In genomic region chr4:134172391-134172790, GRCm38 (mm10) we compare ENCODE assay signal across 24 mouse cellular contexts. TPM values are rescaled to one million over a fixed set of nuclear protein-coding genes. Genes with fewer than 3 reads are reported as not detected.
A peak's percentile ranks its signal among the peaks of the same experiment; 100 is the strongest.
DNase-seq lines count a peak whose midpoint lies in the region; ATAC-seq lines count a peak whose summit lies in the region.
"Had no signal": no experiment of that assay in that cellular context is flagged by ENCODE, and none has a peak within 500 bp of the region (broad histone marks: within the 10 kb centered on the region; RNA-seq: fewer than 3 reads in every experiment).

No protein-coding gene starts in this region.

- 42% methylated on average over 3 of the region's 3 CpGs for WGBS in heart, embryonic 16.5 days
- WGBS in midbrain, embryonic 14.5 days: 91% methylated on average over 3 of the region's 3 CpGs
- 82% methylated on average over 3 of the region's 3 CpGs for whole genome bisulfite sequencing in midbrain, embryonic 15.5 days
- 89% methylated on average over 3 of the region's 3 CpGs for WGBS in limb, embryonic 10.5 days

- peak; percentile 42 for DNase-seq in adrenal gland, postnatal 14 days
- DNase-seq in adrenal gland, adult 2 months: no peak
- DNase-seq in heart, adult 8-10 months (ENCODE audit: low spot score): no peak
- DNase-seq in midbrain, embryonic 14.5 days: peak; percentile 5
- DNase-seq in right cerebral cortex, postnatal 14 days: peak; percentile 19
- no peak for DNase-seq in limb, embryonic 10.5 days (ENCODE audit: low spot score)
- DNase-seq: cerebellum, postnatal 14 days; left cerebral cortex, postnatal 4 days; lung, postnatal 10 days; retina, postnatal 1 day had no signal

- no peak overlapping the region for H3K4me3 ChIP-seq in heart, embryonic 16.5 days (ENCODE audit: low read length)
- no peak overlapping the region for H3K4me3 ChIP-seq in midbrain, embryonic 14.5 days (replicated peaks; ENCODE audit: low read depth, low read length)
- H3K4me3 ChIP-seq in midbrain, embryonic 15.5 days: no peak overlapping the region
- no peak overlapping the region for H3K4me3 ChIP-seq in limb, embryonic 10.5 days
- H3K4me3 ChIP-seq: forebrain, embryonic 13.5 days; kidney, embryonic 15.5 days; liver, embryonic 12.5 days; midbrain, embryonic 10.5 days had no signal

- H3K9ac ChIP-seq in heart, embryonic 16.5 days (ENCODE audit: low read length): no peak overlapping the region
- H3K9ac ChIP-seq in midbrain, embryonic 14.5 days (replicated peaks; ENCODE audit: low read length): no peak overlapping the region
- no peak overlapping the region for H3K9ac ChIP-seq in midbrain, embryonic 15.5 days
- H3K9ac ChIP-seq: forebrain, embryonic 13.5 days; kidney, embryonic 15.5 days; liver, embryonic 12.5 days had no signal

- ATAC-seq in heart, embryonic 16.5 days (replicated peaks; ENCODE audit: extremely low read depth, insufficient read depth, low FRiP score): 0 out of 2 replicates have a peak, but pooled peaks have one; percentile 41
- ATAC-seq in midbrain, embryonic 14.5 days (ENCODE audit: low FRiP score, low TSS enrichment): no peak
- ATAC-seq in midbrain, embryonic 15.5 days (replicated peaks): no peak
- ATAC-seq: forebrain, embryonic 13.5 days; liver, embryonic 12.5 days; Patski had no signal

- peaks cover 12% of the 10 kb centered on the region for H3K4me1 ChIP-seq in heart, embryonic 16.5 days (ENCODE audit: control insufficient read depth, insufficient read depth, low read length)
- no peaks in the 10 kb centered on the region for H3K4me1 ChIP-seq in midbrain, embryonic 14.5 days (ENCODE audit: control insufficient read depth, insufficient read depth, low read length)
- H3K4me1 ChIP-seq in midbrain, embryonic 15.5 days: no peaks in the 10 kb centered on the region
- no peaks in the 10 kb centered on the region for H3K4me1 ChIP-seq in limb, embryonic 10.5 days
- H3K4me1 ChIP-seq: forebrain, embryonic 13.5 days; kidney, embryonic 15.5 days; midbrain, embryonic 10.5 days had no signal

- peak overlapping the region; percentile 46; the same call in 1 of the 2 replicates for H3K27ac ChIP-seq in heart, embryonic 16.5 days (ENCODE audit: low read length)
- no peak overlapping the region for H3K27ac ChIP-seq in midbrain, embryonic 14.5 days (replicated peaks; ENCODE audit: low read depth, low read length)
- no peak overlapping the region for H3K27ac ChIP-seq in midbrain, embryonic 15.5 days
- no peak overlapping the region for H3K27ac ChIP-seq in limb, embryonic 10.5 days
- H3K27ac ChIP-seq: forebrain, embryonic 13.5 days; kidney, embryonic 15.5 days; liver, embryonic 12.5 days; midbrain, embryonic 10.5 days had no signal

- H3K36me3 ChIP-seq in heart, embryonic 16.5 days (ENCODE audit: control insufficient read depth, insufficient read depth): peaks cover 6% of the 10 kb centered on the region; the same call in 1 of the 2 replicates
- 0 out of 2 replicates have a peak, but pooled peaks cover 5% of the 10 kb centered on the region for H3K36me3 ChIP-seq in midbrain, embryonic 14.5 days (ENCODE audit: control insufficient read depth, insufficient read depth, low read length)
- H3K36me3 ChIP-seq in midbrain, embryonic 15.5 days (replicated peaks): no peaks in the 10 kb centered on the region
- peaks cover 34% of the 10 kb centered on the region for H3K36me3 ChIP-seq in limb, embryonic 10.5 days

- H3K27me3 ChIP-seq in heart, embryonic 16.5 days (ENCODE audit: control insufficient read depth, insufficient read depth, low read length): no peaks in the 10 kb centered on the region
- H3K27me3 ChIP-seq in midbrain, embryonic 14.5 days (ENCODE audit: control insufficient read depth, insufficient read depth, low read length): no peaks in the 10 kb centered on the region
- no peaks in the 10 kb centered on the region for H3K27me3 ChIP-seq in midbrain, embryonic 15.5 days (replicated peaks)
- no peaks in the 10 kb centered on the region for H3K27me3 ChIP-seq in limb, embryonic 10.5 days (ENCODE audit: low read depth, poor library complexity, severe bottlenecking)
- H3K27me3 ChIP-seq: forebrain, embryonic 13.5 days; kidney, embryonic 15.5 days; liver, embryonic 12.5 days; Patski had no signal

- no peak overlapping the region for H3K4me2 ChIP-seq in heart, embryonic 16.5 days (ENCODE audit: low read depth, low read length)
- no peak overlapping the region for H3K4me2 ChIP-seq in midbrain, embryonic 14.5 days (ENCODE audit: low read length)
- no peak overlapping the region for H3K4me2 ChIP-seq in midbrain, embryonic 15.5 days
- H3K4me2 ChIP-seq: forebrain, embryonic 13.5 days; kidney, embryonic 15.5 days; liver, embryonic 12.5 days had no signal

- H3K9me3 ChIP-seq in heart, embryonic 16.5 days (replicated peaks; ENCODE audit: control insufficient read depth, low read length): no peaks in the 10 kb centered on the region
- H3K9me3 ChIP-seq in midbrain, embryonic 14.5 days (ENCODE audit: control insufficient read depth, low read length): no peaks in the 10 kb centered on the region
- no peaks in the 10 kb centered on the region for H3K9me3 ChIP-seq in midbrain, embryonic 15.5 days
- H3K9me3 ChIP-seq in limb, embryonic 10.5 days (replicated peaks): no peaks in the 10 kb centered on the region
- H3K9me3 ChIP-seq: forebrain, embryonic 13.5 days; kidney, embryonic 15.5 days; liver, embryonic 12.5 days; midbrain, embryonic 10.5 days had no signal

RNA-seq across cellular contexts. Expression of gene Cep85, which starts 14.5 kb away (rescaled TPM):
- 20.6 and 24.6 TPM in 2 replicates for total RNA-seq in adrenal gland, postnatal 14 days (2021)
- 10 to 100 TPM; 14.4 to 17.5 TPM for total RNA-seq in adrenal gland, adult 2 months (2021)
- 27.3 and 36.1 TPM in 2 replicates for polyA plus RNA-seq in adrenal gland, adult 2 months (2012; rRNA removed)
- polyA plus RNA-seq in heart, embryonic 16.5 days (2015; fragmentation: Nextera tagmentation; extraction: Ambion mirVana): 44.2 and 51.5 TPM in 2 replicates
- total RNA-seq in heart, adult 8-10 months (2022): 10 to 100 TPM; 58.4 to 62.7 (median 60.5) TPM
- polyA plus RNA-seq in midbrain, embryonic 14.5 days (2014; fragmentation: Nextera tagmentation; extraction: Ambion mirVana): 12.0 and 21.3 TPM in 2 replicates
- 18.7 and 19.2 TPM in 2 replicates for polyA plus RNA-seq in midbrain, embryonic 15.5 days (2015; fragmentation: Nextera tagmentation; extraction: Ambion mirVana)
- 27.1 and 29.1 TPM in 2 replicates for polyA plus RNA-seq in limb, embryonic 10.5 days (2016; fragmentation: Nextera tagmentation; extraction: Ambion mirVana)

RNA-seq across cellular contexts. Expression of gene Gm7534, which starts 30.4 kb away (rescaled TPM):
- total RNA-seq in adrenal gland, postnatal 14 days (2021): not detected in 2 replicates
- not detected for total RNA-seq in adrenal gland, adult 2 months (2021)
- polyA plus RNA-seq in adrenal gland, adult 2 months (2012; rRNA removed): not detected in 2 replicates
- polyA plus RNA-seq in heart, embryonic 16.5 days (2015; fragmentation: Nextera tagmentation; extraction: Ambion mirVana): 0.05 TPM in 1 of 2 replicates, not detected in the other
- total RNA-seq in heart, adult 8-10 months (2022): not detected
- not detected in 2 replicates for polyA plus RNA-seq in midbrain, embryonic 14.5 days (2014; fragmentation: Nextera tagmentation; extraction: Ambion mirVana)
- not detected in 2 replicates for polyA plus RNA-seq in midbrain, embryonic 15.5 days (2015; fragmentation: Nextera tagmentation; extraction: Ambion mirVana)
- not detected in 2 replicates for polyA plus RNA-seq in limb, embryonic 10.5 days (2016; fragmentation: Nextera tagmentation; extraction: Ambion mirVana)
- total RNA-seq: adrenal gland, adult 18-20 months; gastrocnemius, adult 8-10 months; hematopoietic stem cell, adult 5-6 weeks; layer of hippocampus, adult 18-20 months; left cerebral cortex, postnatal 4 days; neutrophil, adult 5-6 weeks had no signal
- polyA plus RNA-seq: forebrain, embryonic 13.5 days; intestine, embryonic 14.5 days; liver, embryonic 12.5 days; midbrain, embryonic 10.5 days; Patski; testis, adult 2 months had no signal

RNA-seq across cellular contexts. Expression of gene Sh3bgrl3, which starts 43.8 kb away (rescaled TPM):
- 79.0 and 117 TPM in 2 replicates for total RNA-seq in adrenal gland, postnatal 14 days (2021)
- 100 to 1,000 TPM in 1 of 2 experiments, 10 to 100 TPM in 1; 99.6 to 109 TPM for total RNA-seq in adrenal gland, adult 2 months (2021)
- 380 and 502 TPM in 2 replicates for polyA plus RNA-seq in adrenal gland, adult 2 months (2012; rRNA removed)
- polyA plus RNA-seq in heart, embryonic 16.5 days (2015; fragmentation: Nextera tagmentation; extraction: Ambion mirVana): 213 and 218 TPM in 2 replicates
- total RNA-seq in heart, adult 8-10 months (2022): 10 to 100 TPM; 31.3 to 41.3 (median 35.0) TPM
- 376 and 460 TPM in 2 replicates for polyA plus RNA-seq in midbrain, embryonic 14.5 days (2014; fragmentation: Nextera tagmentation; extraction: Ambion mirVana)
- polyA plus RNA-seq in midbrain, embryonic 15.5 days (2015; fragmentation: Nextera tagmentation; extraction: Ambion mirVana): 386 and 393 TPM in 2 replicates
- polyA plus RNA-seq in limb, embryonic 10.5 days (2016; fragmentation: Nextera tagmentation; extraction: Ambion mirVana): 280 and 308 TPM in 2 replicates

RNA-seq across cellular contexts. Expression of gene Catsper4, which starts 54.8 kb away (rescaled TPM):
- not detected in 2 replicates for total RNA-seq in adrenal gland, postnatal 14 days (2021)
- total RNA-seq in adrenal gland, adult 2 months (2021): not detected
- polyA plus RNA-seq in adrenal gland, adult 2 months (2012; rRNA removed): not detected in 2 replicates
- polyA plus RNA-seq in heart, embryonic 16.5 days (2015; fragmentation: Nextera tagmentation; extraction: Ambion mirVana): not detected in 2 replicates
- under 1 TPM in 1 of 4 experiments, not detected in 3; 0.14 TPM for total RNA-seq in heart, adult 8-10 months (2022)
- not detected in 2 replicates for polyA plus RNA-seq in midbrain, embryonic 14.5 days (2014; fragmentation: Nextera tagmentation; extraction: Ambion mirVana)
- not detected in 2 replicates for polyA plus RNA-seq in midbrain, embryonic 15.5 days (2015; fragmentation: Nextera tagmentation; extraction: Ambion mirVana)
- not detected in 2 replicates for polyA plus RNA-seq in limb, embryonic 10.5 days (2016; fragmentation: Nextera tagmentation; extraction: Ambion mirVana)
- total RNA-seq: adrenal gland, adult 18-20 months; hematopoietic stem cell, adult 5-6 weeks; layer of hippocampus, adult 18-20 months; neutrophil, adult 5-6 weeks had no signal
- polyA plus RNA-seq: forebrain, embryonic 13.5 days; intestine, embryonic 14.5 days; liver, embryonic 12.5 days; midbrain, embryonic 10.5 days had no signal

Comparison
In these comparisons a context has a peak if more than half of its experiments do, and no peak if none do; other contexts are left out.
1. DNase-seq: peak in adrenal gland, postnatal 14 days (single experiment), midbrain, embryonic 14.5 days (single experiment) and right cerebral cortex, postnatal 14 days (single experiment); none in adrenal gland, adult 2 months (single experiment), heart, adult 8-10 months (single experiment) and limb, embryonic 10.5 days (single experiment).